Mouse (Mus musculus) thymus, adult 2 months (tissue): ENCODE measurements around the gene Fbxl14. TPM values are rescaled to one million over a fixed set of nuclear protein-coding genes. Genes with fewer than 3 reads are reported as not detected.
A peak's percentile ranks its signal among the peaks of the same experiment; 100 is the strongest.
"Not testable (repeated sequence)": the region's sequence is repeated elsewhere in the genome, so short reads cannot be mapped to it uniquely, and the experiment has no call there.

Source experiments
- DNase-seq: peaks from one replicate; pipeline ENCODE4 v3.0.0; 2021
- H3K27ac ChIP-seq: fragments of 200-500 bp; 2 replicates; pipeline ENCODE4 v1.5.1; 2012; ENCODE audit warnings: low read length, control low read depth; ENCODE audit not compliant: control insufficient read depth, insufficient read depth
- H3K27me3 ChIP-seq: fragments of 200-500 bp; 2 replicates; pipeline ENCODE4 v1.6.1; 2012; ENCODE audit warnings: mild to moderate bottlenecking, low read length, moderate library complexity, mixed read lengths; ENCODE audit not compliant: control insufficient read depth, insufficient read depth
- H3K36me3 ChIP-seq: fragments of 200-500 bp; 2 replicates; pipeline ENCODE4 v1.6.1; 2012; ENCODE audit warnings: mild to moderate bottlenecking, low read length, moderate library complexity; ENCODE audit not compliant: control insufficient read depth, insufficient read depth
- H3K4me1 ChIP-seq: fragments of 200-500 bp; replicated peaks from 2 replicates; pipeline ENCODE4 v1.6.1; 2012; ENCODE audit warnings: low read length; ENCODE audit not compliant: control insufficient read depth, insufficient read depth
- H3K4me3 ChIP-seq: fragments of 200-500 bp; 2 replicates; pipeline ENCODE4 v1.5.1; 2012; ENCODE audit warnings: mild to moderate bottlenecking, low read length, control low read depth, moderate library complexity; ENCODE audit not compliant: control insufficient read depth, insufficient read depth
- CTCF ChIP-seq: fragments of 200-500 bp; IDR thresholded peaks from 2 replicates; pipeline ENCODE4 v1.5.1; 2012; ENCODE audit warnings: mild to moderate bottlenecking, control low read depth, low read length, moderate library complexity, borderline replicate concordance; ENCODE audit not compliant: control insufficient read depth, poor library complexity, insufficient read depth; ENCODE audit errors: extremely low read depth
- POLR2A ChIP-seq: fragments of 200-500 bp; IDR thresholded peaks from 2 replicates; pipeline ENCODE4 v1.6.1; 2012; ENCODE audit warnings: mild to moderate bottlenecking, low read length, control low read depth, moderate library complexity; ENCODE audit not compliant: control insufficient read depth, poor library complexity, insufficient read depth; ENCODE audit errors: extremely low read depth
- WGBS: fragments of 180-500 bp; shearing (Covaris S2); methylation state at CpG from one replicate; pipeline ENCODE4 v1.1.7; 2018; 5-methylcytosine and 5-hydroxymethylcytosine counted together
- polyA plus RNA-seq: library from polyadenylated mRNA; depleted of rRNA; stranded (reverse); fragments of >200 nt; gene quantifications from 2 replicates; pipeline ENCODE4 v1.2.3, GENCODE M21; 2012; rRNA removed

The Fbxl14 gene
- 355 and 394 TPM in 2 replicates for polyA plus RNA-seq

- Histone ChIP-seq H3K4me3 (peak within 1 kb of the TSS; percentile 85), H3K27me3 (no peaks in the 10 kb centered on the region), H3K27ac (peak within 1 kb of the TSS; percentile 80), H3K4me1 (peaks cover 14% of the 10 kb centered on the region), H3K36me3 (peaks cover 11% of the 10 kb centered on the region; the same call in 1 of the 2 replicates)
- DNase-seq: no peak
- TF ChIP-seq CTCF (0 out of 2 replicates have a peak, but pooled peaks have one; percentile 8), POLR2A (peak; percentile 84; the same call in 1 of the 2 replicates)
- 14% methylated on average over 100 of the region's 101 CpGs for WGBS
Measured at GRCm38 (mm10) chr6:119479343-119479875, at the start of gene Fbxl14. Fbxl14 (plus strand) TSS chr6:119479668.

- H3K4me1 ChIP-seq: no peaks in the 10 kb centered on the region
- TF ChIP-seq POLR2A: no peak
- no peak for TF ChIP-seq CTCF
- 44% methylated on average over 2 of the region's 2 CpGs for WGBS
- no peak overlapping the region for H3K4me3 ChIP-seq
- H3K27me3 ChIP-seq: no peaks in the 10 kb centered on the region
- no peaks in the 10 kb centered on the region for H3K36me3 ChIP-seq
- no peak overlapping the region for H3K27ac ChIP-seq
- DNase-seq: peak; percentile 49
Measured at GRCm38 (mm10) chr6:119430508-119430907, 49.0 kb upstream of the Fbxl14 start.

- H3K36me3 ChIP-seq: no peaks in the 10 kb centered on the region
- DNase-seq: no peak
- no peaks in the 10 kb centered on the region for H3K27me3 ChIP-seq
- no peaks in the 10 kb centered on the region for H3K4me1 ChIP-seq
- TF ChIP-seq POLR2A: no peak
- no peak for TF ChIP-seq CTCF
- H3K27ac ChIP-seq: no peak overlapping the region
- 93% methylated on average over 6 of the region's 6 CpGs for whole genome bisulfite sequencing
- H3K4me3 ChIP-seq: no peak overlapping the region
Measured at GRCm38 (mm10) chr6:119431751-119432324, 47.6 kb upstream of the Fbxl14 start.

DNA sequence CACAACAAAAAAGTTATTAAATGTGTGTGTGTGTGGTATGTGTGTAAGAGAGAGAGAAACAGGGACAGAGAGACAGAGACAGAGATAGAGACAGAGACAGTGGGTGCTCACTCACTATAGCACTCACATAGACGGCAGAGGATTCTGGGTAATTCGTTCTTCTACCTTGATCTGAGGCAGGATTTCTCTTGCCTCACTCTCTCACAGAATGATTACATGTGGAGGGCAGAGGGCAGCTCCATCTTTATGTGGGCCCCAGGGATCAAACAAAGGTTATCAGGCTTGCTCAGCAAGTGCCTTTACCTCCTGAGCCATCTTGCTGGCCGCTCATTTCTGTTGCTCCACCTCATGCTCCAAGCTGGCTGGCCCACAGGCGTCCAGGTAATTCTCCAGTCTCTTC lies 45.1 kb upstream of the Fbxl14 start:
- 98% methylated on average over 4 of the region's 4 CpGs for WGBS
- DNase-seq: no peak
- Histone ChIP-seq H3K27ac (no peak overlapping the region), H3K4me1 (no peaks in the 10 kb centered on the region), H3K27me3 (no peaks in the 10 kb centered on the region), H3K4me3 (no peak overlapping the region), H3K36me3 (no peaks in the 10 kb centered on the region)
- TF ChIP-seq POLR2A (no peak), CTCF (no peak)

DNA sequence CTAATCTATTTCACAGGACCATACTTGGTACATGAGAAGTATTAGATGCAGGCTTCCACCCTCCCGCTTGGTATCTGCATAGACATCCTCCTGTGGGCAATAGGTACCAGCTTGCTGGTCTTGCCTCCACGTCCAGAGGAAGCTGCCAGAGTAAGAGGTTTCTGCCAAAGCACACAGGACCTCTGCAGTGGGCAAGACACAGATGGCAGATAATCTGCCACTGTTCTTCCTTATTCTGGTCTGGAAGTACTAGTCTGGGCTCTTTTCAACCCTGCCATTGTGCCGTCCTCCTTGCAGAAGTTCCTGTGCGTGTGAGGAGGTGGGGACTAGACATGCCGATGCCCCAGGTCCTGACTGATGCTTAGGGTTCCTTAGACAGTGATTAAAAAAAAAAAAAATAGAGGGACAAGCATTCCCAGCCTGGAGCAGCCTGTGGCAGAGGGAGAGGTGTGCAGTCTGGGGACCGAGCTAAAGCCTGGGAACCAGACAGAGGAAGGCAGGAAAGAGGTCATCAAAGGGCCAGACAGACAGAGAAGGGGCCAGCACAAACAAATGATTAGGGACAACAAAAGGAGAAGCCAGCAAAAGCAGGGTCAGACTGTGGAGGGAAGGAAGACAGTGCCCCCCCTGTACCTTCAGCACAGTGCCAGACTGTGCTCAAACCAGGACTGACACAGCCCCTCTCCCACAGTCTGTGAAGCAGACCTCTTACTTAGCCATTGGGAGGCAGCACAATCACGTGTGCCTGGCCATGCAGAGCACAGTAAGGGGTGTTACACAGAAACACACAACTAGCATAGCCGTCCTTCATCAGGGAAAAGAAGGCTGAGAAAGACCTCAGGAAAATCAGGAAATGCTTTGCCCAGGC lies 41.3 kb upstream of the Fbxl14 start:
- no peaks in the 10 kb centered on the region for H3K36me3 ChIP-seq
- WGBS: 48% methylated on average over 8 of the region's 8 CpGs
- no peak for DNase-seq
- no peaks in the 10 kb centered on the region for H3K27me3 ChIP-seq
- no peak overlapping the region for H3K27ac ChIP-seq
- no peaks in the 10 kb centered on the region for H3K4me1 ChIP-seq
- no peak overlapping the region for H3K4me3 ChIP-seq
- no peak for TF ChIP-seq POLR2A
- TF ChIP-seq CTCF: no peak

DNA sequence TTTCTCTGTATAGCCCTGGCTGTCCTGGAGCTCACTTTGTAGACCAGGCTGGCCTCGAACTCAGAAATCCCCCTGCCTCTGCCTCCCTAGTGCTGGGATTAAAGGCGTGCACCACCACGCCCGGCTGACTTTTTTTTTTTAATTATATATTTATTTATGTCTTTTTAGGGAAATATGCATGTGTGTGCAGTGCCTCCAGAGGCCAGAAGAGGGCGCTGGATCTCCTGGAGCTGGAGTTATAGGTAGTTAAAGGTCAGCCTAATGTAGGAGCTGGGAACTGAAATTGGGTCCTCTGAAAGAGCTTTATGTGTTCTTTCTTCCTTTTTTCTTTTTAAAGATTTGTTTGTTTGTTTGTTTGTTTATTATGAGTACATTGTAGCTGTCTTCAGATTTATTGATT lies 36.7 kb upstream of the Fbxl14 start:
- H3K4me3 ChIP-seq, H3K27me3 ChIP-seq, H3K36me3 ChIP-seq, H3K4me1 ChIP-seq, DNase-seq, H3K27ac ChIP-seq: not testable (repeated sequence)
- 89% methylated on average over 5 of the region's 5 CpGs for WGBS
